Mouse (Mus musculus) heart, adult 11 months (tissue): ENCODE measurements at regions not wholly inside any gene's neighbourhood (a gene's known extent, or its start where the extent isn't known, plus 50 kb on each side); places are given as distances from the start of the nearest gene placed in this dataset.

Source experiments
- DNase-seq: peaks from one replicate; pipeline ENCODE4 v3.0.0; 2022

DNA sequence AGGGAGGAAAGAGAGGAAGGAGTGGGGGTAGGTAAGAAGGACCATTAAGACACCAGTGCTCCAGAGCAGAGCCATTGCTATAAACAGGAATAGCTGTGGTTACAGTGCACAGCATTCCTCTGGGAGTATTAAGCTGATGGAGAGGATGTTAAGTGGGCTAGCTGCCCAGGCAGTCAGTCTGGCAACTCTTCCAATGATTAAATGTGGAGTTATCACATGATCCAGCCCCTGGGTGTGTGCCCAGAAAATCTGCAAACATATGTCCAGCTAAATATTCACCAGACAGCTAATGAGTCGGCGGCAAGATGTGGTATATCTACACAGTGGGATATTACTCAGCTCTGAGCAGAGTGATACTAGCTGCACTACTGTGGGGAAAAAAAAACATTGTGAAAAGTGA, 229.7 kb downstream of the Ankrd50 start:
- DNase-seq: peak; percentile 99

DNA sequence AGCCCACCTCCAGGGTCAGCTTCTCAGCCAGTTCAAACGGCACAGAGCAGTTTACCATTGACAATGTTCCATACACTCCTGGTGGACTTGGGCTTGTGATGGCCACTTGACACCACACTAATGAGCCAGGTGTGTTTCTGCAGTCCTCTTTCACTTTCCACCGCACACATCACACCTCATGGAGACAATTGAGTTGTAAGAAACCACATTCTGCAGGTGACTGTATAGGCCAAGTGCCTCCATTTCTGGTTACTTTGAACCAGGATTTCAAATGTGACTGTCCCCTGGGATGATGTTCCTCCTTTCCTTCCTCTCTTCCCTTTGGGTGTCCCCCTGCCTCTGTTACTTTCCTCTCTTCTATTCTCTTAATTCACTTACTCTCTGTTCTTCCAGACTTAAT, 233.1 kb downstream of the Ankrd50 start:
- peak; percentile 67 for DNase-seq

DNA sequence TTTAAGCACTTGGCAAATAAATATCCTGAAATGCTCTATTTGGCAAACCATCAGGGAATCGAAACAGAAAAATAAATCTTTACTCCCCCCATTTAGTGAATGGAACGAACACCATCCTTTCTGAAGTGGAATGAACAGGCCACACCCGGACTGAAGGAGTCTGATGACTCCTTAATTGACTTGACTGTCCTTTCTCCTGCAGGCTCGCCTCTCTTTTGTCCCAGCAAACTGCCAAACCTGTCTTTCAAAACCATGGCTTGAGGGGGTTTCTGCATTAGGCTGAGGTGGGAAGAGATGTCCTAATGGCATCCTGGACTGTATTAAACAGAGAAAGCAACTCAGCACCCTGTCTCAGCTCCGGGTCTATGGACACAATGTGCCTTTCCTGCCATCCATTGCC, 234.1 kb downstream of the Ankrd50 start:
- peak; percentile 72 for DNase-seq

DNA sequence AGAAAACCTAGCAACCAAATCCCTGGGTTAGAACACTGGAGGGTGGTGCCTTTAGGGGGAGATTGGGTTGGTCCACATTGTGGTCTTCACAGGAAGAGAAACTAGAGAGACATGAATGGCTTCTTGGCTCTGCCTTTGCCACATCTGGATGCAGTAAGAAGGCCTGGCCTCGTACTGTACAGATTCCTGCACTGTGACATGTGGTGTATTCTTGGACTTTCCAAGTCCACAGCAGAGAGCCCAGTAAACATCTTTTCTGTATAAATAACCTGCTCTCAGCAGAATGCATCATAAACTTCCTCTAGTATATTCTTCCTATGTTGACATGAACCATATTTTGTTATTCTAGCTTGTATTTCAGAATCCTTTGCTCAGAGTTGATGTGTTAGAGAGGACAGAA, 235.7 kb downstream of the Ankrd50 start:
- DNase-seq: peak; percentile 81

DNA sequence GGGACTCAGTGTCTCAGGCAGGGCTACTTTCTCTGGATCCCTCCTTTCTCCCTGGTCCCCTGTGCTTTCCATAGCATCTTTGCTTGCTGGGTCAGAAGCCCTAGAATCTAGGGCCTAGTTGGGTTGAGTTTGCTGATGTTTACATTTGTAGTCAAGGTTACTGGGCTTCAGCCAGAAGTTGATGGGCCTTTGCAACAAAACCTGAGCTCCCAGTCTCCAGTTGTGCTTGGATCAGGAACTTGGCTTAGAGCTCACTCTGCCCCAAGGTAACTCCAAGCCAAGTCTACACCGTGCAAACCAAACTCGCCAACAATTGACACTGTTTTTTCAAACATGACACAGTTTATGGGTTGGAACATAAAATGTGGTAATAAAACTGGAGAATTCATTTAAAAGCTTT, 238.2 kb downstream of the Ankrd50 start:
- no peak for DNase-seq

DNA sequence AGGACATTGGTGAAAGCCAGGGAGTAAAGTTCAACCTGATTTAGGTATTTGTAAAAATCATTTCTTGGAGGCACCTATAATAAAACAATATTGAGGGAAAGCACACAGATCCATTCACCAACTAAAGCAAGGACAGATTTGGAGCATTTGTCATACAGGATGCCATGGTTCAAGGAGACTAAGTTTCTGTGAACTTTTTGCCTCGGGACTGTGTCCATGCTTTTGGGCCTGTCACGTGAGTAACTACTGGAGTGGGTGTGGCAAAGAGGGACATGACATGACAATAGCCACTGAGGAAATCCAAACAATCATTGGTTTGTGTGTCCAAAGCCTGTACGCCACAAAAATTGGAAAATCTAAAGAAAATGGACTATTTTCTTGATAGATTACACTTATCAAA, 241.4 kb downstream of the Ankrd50 start:
- DNase-seq: peak; percentile 42

DNA sequence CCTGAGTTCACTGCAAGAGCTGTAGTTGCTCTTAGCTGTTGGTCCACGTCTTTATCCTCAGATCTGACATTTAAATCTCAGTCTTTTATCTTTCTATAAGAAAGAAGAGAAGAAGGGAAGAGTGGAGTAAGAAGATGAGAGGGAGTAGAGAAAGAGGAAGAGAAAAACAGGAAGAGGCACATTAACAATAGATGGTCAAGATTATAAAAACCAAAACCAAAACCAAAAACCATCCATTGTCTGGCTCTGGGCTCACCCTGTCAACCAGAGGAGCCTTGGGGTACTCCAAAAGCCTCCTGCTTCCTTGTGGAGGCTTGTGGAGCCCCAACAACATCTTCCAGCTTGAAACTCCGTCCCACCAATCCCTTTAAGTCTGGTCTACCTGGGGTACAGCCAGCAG, 247.0 kb downstream of the Ankrd50 start:
- no peak for DNase-seq

DNA sequence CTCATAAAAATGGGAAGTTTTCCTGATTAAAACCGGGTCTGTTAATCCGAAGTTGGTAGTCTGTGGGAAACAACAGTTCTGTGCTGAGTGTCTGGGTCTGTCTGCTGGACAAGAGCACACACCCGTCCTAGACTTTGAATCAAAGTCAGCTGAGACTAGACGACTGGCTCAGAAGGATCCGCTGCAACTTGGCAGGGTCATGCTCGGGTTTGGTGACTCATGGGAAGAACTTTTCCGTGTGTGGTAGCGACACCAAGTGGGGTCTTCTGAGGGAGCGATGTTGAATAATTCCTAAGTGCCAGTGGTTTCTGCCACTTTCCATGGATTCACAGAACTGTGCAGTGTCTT, 248.9 kb downstream of the Ankrd50 start:
- DNase-seq: peak; percentile 96

DNA sequence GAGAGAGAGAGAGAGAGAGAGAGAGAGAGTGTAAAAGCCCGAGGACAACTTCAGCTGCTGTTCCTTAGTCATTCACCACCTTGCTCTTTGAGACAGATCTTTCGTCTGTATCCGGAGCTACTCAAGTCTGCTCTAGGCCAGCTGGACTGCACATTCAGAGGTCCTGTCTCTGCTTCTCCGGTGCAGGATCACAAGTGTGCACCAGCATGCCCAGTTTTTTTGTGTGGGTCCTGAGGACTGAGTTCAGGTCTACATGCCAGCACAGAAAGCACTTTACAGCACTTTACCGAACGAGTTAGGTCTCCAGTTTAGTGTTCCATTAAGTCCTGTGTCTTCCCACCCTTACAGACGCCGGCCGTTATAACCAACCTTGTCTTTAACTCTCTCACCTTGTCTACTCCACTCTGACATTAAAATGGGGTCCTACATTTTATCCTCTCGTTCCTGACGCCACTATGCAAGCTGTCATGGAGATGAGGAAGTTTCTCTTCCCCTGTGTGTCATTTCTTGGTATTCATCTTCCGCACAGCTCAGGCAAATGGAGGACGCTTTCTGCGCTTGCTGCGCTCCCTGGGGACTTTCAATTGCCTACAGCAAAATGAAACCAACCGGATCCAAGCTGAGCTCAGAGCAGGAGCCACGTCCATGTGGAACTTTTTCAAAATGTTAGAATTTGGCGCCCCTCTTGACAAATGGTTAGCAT, 249.5 kb downstream of the Ankrd50 start:
- DNase-seq: peak; percentile 96

DNA sequence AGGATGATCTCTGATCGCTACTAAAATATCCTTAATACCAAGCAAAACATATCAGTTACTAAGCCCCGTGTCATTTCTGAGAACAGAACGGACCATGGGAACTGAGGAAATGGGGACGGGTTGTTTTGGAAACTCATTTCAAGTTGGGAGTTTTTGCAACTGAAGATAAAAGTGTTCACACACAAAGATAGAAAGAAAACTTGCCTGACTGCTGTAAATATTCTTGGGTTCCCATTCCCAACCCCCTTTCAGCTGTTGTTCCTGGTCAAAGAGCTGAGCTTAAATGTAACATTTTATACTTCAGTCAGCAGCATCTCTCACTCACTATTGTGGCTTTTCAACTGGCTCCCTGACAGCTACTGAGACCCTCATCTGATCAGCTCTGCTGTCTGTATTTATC, 250.1 kb downstream of the Ankrd50 start:
- DNase-seq: peak; percentile 92

DNA sequence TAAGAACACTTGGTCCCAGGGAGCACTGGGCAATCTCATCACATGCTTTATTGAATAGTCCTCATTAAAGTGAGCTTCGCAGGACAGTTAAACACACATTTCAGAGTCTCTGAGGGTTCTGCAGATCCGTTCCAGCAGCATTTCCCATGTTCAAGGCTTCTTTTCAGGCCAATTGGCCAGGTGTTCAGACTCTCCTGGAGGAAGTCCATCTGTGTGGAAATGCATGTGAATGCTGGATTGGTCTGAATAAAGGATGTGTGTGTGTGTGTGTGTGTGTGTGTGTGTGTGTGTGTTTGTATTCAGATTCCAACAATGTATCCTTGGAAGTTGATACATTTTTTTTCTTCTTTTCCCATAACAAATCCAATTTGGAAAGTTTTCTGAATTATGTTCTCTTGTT, 250.6 kb downstream of the Ankrd50 start:
- DNase-seq: peak; percentile 94

DNA sequence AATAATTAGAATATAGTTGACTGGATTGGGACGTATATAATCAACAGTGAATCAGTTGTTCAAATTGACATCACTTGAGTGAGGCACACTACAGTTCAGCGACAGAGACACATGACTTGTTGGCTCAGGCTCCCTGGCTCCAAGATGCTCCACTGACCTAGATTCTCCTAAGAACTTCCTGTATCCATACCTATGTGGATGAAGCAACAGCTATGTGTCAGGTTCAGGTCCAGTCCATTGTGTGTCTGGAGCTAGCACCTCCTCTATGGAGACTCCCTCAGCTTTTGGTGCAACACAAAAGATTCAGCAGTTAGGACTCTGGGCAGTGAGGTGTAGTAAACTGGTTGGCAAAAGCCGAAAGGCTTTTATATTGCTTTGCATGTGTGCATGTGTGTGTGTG, 251.6 kb downstream of the Ankrd50 start:
- peak; percentile 85 for DNase-seq

DNA sequence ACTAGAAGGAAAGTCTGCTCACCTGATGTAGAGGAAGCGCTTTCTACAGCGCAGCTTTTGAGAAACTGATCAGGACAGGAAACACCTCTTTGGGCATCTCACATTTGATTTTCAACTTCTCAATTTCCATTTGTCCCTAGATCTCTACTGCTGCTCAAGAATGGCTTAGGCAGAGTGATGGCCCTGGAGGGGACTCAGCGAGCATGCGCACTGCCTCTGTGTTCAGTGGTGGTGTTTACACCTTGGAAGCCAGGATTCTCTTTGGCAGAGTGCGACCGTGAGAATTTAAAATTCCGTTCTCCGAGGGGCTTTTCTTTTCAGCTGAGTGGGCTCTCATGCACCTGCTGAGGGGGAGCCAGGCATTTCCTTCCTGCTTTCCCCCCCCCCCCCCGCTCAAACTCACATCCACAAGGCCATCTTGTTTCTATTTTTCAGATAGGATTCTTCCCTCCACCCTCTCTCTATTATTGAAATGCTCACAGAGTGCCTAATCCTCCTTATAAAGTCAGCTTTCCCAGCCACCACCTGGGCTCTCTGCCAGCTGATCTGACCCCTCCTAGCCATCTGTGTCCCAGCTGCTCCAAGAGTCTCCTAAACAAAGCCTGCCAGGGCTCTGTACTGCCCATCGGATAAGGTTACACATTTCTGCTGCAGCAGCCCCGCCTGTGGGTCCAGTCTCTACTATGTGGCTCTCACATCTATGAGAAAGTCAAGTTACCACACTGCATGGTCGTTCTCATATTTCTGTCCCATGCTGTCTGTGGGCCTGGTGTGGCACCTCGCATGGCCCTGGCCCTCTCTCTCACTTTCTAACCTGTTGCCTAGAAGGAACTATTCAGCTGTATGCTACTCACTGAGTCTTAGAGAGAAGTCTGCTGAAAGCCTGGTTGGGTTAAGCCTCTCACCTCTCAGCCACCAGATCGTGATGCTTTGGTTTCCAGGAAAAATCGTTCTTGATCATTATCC, 252.2 kb downstream of the Ankrd50 start:
- DNase-seq: peak; percentile 99

DNA sequence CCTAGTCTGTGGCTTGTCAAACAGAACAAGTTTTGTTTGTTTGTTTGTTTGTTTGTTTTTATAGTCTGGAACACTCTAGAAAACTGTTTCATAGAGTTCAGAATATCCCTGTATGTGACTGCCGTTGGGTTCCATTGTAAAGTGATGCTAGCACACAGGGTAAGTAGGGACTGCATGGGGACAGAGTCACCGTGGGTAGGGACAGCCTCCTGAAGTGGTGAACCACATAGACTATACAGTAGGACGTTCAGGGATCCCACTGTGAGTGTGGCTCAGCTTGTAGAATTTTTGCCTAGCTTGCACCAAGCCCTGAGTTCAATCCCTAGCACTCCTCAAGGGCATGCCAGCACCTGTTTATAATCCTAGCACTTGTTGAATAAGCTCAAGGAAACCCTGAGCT, 253.1 kb downstream of the Ankrd50 start:
- DNase-seq: peak; percentile 77

DNA sequence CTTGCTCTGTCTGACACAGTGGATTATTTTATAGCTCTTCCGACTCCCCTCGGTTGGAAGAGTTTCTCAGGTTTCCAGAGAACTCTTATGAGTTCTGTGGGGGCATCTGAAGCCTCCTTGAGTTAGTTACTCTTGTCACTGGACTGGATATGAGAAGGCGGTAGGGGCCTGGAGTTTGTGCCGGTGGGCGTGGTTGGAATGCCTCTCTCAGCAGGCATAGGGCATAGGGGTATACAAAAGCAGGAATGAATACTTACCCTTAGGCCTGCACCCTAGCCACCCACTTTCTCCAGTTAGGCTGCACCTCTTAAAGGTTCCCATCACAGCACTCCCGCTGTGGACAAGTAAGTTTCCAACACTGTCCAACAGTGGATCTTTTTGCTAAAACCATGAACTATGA, 253.8 kb downstream of the Ankrd50 start:
- peak; percentile 87 for DNase-seq

DNA sequence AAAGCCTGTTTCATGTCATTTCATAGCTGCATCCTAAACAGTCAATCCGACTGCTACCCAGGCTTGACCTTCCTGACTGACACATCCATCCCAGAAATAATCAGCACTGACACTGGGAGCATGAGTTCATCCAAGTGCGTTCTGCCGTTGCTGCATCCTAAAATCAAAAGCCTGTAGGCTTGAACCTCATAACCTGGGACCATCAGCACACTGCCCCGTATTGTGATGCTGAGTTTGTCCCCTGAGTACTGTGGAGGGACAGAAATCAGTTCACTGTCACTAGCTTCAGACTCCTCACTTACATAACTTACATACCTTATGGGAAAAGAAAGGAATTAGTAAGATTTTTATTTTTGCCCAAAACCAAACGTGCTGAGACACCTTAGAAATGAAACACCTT, 255.0 kb downstream of the Ankrd50 start:
- peak; percentile 80 for DNase-seq

DNA sequence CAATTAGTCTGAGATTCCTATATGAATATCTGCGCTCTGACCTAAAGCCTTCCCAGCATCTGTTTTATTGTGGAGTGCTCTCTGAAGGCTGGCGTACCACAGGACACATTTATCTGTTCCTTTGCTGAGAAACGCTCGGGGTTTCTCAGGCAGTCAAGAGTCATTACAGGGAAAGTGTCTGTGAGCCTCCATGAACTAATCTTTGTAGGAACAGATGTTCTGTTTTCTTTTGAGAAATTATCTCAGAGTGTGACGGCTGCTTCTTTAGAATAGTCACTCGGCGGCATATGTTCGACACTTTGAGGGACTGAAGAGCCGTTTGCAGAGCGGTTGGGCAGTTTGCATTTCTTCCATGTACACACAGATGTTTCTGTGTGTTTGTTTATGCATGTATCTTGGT, 255.6 kb downstream of the Ankrd50 start:
- peak; percentile 45 for DNase-seq

DNA sequence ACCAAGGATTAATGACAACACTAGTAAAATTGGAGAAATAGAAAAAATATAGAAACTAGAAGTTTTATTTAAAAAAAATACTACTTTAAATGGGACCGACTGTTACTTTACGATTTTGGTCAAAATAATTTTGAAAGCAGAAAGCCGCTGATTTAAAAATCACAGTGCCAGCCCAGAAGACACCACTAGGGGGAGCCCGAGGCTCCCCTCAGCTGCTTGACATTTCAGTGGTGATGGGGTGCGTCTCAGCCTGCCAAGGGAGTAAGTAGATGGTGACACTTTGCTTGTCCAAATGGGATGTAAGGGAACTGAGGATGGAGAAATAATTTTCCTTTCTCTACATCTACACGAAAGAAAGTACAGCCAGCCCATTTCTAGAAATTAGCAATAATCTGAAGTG, 257.0 kb downstream of the Ankrd50 start:
- DNase-seq: peak; percentile 91

DNA sequence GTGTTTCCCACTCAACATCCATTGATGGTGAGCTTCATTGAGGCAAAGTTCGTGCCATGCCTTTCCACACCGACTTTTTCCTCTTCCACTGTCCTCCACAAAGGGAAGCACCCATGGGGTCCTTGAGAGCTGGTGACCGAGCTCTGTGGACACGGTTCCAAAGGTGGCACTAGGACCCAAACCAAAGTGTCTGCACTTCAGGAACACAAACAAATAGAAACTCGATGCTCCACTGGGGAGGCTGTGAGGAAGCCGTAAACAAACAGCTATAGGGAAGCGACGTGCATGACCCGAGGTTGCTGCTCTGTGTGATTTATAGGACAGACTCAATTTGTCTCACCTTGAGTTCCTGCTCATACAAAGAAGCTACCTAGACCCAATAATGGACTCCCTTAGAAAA, 257.5 kb downstream of the Ankrd50 start:
- DNase-seq: peak; percentile 73

DNA sequence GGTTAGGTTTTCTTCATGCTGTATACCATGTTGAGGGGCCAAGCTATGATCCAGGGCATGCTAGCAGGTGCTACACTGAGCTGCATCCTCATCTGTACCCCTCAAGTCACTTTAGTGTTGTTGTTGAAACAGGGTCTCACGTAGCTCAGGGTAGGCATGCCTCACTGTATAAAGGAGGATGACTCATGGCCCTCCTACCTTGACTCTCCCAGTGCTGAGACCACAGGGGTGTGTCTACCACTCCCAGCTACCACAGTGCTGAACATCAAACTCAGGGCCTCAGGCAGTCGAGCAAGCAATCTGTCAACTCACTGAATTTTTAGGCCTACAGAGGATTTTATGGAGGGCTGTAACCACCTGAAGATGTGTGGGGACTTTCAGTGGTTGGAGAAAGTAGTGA, 258.5 kb downstream of the Ankrd50 start:
- DNase-seq: peak; percentile 71

DNA sequence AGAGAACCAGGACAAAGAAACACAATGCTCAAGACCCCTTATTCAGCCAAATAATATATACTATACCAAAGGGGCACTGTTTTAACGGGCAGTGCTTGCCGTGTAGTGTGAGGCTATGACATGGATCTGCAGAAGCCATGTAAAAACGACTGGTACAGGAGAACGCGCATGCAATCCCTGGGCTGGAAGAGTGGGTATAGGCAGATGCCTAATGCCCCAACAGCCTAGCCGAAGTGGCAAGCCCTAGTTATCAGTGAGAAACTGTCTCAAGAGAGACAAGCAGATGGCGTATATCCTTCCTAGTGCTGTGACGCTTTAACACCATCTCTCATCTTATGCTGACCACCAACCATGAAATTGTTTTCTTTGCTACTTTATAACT, 262.8 kb downstream of the Ankrd50 start:
- peak; percentile 70 for DNase-seq

DNA sequence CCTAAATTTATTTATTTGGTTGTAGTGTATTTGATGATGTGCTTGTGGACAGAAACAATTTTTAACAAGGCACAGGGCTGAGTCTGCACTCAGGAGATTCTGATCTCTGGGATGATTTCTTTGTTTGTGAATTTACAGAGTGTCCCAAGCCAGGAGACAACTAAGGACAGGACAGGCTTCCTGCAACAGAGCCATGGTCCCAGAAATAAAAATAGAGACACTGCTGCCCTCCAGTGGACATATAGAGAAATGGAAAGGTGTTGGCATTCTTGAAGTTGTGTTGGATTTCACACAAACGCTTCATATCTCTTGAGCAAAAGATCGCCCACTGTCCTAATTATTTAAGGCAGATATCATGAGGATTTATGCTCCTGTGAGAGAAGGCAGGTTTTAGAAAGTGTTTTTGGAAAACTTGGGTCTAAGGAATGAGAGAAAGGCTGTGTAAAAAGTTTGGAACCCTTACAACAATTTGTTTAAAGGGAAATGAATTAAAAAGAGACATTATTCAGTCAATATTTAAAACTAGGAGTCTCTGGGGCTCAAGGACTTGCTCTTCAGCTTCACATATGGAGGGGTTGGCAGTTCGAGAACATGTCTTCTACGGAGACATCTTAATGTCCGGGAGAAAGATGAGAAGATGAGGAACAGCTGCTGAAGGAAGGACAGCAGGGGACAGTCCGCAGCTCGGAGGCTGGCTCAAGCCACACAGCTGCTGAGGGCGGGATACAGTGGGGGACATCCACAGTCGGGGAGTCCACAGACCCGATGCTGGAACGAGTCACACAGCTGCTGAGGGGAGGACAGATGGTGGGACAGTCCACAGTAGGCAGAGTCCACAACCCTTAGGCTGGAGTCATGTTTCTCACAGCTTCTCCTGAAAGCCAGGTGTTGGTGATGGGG, 263.5 kb downstream of the Ankrd50 start:
- DNase-seq: peak; percentile 92

DNA sequence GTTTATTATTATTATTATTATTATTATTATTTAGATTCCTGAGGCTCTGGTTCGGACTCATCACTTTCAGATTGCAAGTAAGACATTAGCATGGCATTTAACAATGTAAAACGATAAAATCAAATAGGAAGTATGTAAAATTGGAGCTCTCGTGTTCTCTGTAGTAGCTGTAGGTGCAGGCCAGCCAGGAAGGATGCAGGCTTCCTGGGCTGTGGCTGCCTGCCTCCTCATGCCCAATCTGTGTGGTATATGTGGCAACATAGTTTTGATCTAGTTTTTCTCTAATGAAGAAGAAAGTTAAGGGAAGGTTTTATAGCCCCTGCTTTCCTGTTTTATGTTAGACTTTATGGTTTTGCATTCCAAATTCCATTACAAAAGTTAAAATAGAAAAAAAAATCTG, 275.6 kb downstream of the Ankrd50 start:
- DNase-seq: peak; percentile 28
